Mouse (Mus musculus): Measurements from ENCODE around the gene Dspp.

GRCm38 (mm10) chr5:104131544-104131943, 39.0 kb upstream of the Dspp start:
- TF ChIP-seq E2F4 (IDR thresholded peaks at IDR 0.05; ENCODE audit: insufficient read depth): no peak
- TF ChIP-seq REST (IDR thresholded peaks at IDR 0.05; ENCODE audit: insufficient read depth, insufficient read length): no peak
- no peak for TF ChIP-seq POLR2A (IDR thresholded peaks at IDR 0.05; ENCODE audit: insufficient read length, low read depth)
- TF ChIP-seq TCF12 (IDR thresholded peaks at IDR 0.05; ENCODE audit: insufficient read depth, poor library complexity, severe bottlenecking): no peak
- no peak for TF ChIP-seq USF1 (IDR thresholded peaks at IDR 0.05; ENCODE audit: low read depth)
- TF ChIP-seq MAX (IDR thresholded peaks at IDR 0.05; ENCODE audit: low read depth): no peak
- no peak for TF ChIP-seq CEBPB (IDR thresholded peaks at IDR 0.05; ENCODE audit: insufficient read depth, poor library complexity, severe bottlenecking)
- TF ChIP-seq MYOG (IDR thresholded peaks at IDR 0.05; ENCODE audit: control insufficient read depth in 1 of 3, insufficient read depth in 1 of 3, insufficient read length in 2 of 3, low read depth in 2 of 3): no peak
- TF ChIP-seq POLR2AphosphoS2 (IDR thresholded peaks at IDR 0.05; ENCODE audit: insufficient read length, low read depth): no peak
- no peak for TF ChIP-seq MYOD1 (IDR thresholded peaks at IDR 0.05; ENCODE audit: control insufficient read depth in 1 of 3, insufficient read length in 2 of 3, low read depth in 2 of 3)
- TF ChIP-seq SRF (IDR thresholded peaks at IDR 0.05; ENCODE audit: control insufficient read depth, insufficient read length, low read depth): no peak
- TF ChIP-seq TCF3 (IDR thresholded peaks at IDR 0.05; ENCODE audit: insufficient read length, low read depth): no peak
